Mouse (Mus musculus): ENCODE data around the gene Plpp1.

The Plpp1 gene

DNA sequence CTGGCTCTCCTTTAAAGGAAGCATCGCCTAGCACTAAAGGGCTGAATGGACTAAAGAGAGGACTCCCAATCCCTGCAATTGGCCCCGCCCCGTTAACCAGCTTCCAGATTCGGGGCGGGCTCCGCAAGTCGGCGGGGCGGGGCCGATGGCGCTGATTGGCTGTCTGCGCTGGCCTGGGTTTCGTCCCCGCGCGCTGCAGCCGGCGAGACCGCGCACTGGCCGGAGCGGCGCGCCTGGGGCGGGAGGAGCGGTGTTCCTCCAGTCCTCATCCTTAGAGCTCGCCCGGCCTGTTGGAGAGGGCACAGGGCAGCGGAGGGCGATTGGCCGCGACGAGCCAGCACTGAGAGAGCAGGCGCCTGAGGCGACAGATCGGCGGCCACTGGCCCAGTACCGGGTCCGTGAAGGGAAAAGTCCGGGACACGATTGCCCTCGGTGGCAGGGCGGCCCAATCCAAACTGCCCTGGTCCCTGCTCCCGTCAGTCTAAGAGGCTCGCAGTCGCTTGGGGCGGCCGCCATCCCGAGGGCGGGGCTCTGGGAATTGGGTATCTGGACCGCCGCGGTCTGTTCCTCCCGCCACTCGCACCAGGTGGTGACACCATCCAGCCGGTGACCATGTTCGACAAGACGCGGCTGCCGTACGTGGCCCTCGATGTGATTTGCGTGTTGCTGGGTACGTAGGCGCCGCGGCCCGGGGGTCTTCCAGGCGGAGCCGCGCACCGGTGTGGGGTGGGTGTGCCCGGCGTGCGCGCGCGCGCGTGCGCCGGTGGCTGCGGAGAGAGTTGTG, at the start of gene Plpp1:
Gene Plpp1 (plus strand): TSS at position 196 of the 784 bp plus-strand sequence.
- peak; percentile 98 for DNase-seq (ENCODE audit: low spot score)

DNA sequence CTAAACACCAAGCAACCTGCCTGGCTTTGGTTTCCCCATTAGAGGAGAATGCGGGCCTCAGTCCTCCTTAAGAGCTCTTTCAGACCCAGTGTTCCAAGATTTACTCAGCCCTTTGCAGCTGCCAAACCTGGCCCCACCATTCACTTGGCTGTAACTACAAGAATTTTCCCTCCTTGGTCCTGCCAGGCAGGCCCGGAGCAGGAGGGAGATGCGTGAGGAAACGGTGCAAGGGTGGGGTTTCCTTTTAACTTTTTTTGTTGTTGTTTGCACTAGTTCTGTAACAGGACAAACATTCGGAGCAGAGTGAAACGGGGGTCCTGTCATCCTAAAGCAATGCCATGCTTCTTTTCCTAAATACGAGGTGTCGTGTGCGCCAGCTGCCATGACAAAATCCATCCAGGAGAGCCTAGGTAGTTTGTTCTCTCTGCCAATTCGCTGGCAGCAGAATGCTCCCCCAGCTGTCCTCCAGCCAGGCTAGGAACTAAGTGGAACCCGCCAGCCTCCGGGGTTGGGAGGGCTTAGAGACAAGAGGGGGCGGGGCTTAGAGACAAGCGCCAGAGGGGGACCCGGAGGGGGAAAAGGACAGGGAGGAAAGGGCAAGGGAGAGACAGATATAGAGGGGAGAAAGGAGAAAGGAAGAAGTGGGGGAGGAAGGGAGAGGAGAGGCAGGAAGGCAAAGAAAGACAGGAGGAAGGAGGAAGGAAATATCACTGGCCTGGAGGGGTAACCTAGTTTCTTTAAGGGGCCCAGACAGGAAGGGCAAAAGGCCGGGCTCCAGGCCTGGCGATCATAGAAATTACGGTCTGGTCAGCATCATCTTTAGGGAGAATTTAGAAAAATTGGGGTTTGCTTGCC, 48.9 kb upstream of the Plpp1 start:
- peak; percentile 82 for DNase-seq (ENCODE audit: low spot score)

DNA sequence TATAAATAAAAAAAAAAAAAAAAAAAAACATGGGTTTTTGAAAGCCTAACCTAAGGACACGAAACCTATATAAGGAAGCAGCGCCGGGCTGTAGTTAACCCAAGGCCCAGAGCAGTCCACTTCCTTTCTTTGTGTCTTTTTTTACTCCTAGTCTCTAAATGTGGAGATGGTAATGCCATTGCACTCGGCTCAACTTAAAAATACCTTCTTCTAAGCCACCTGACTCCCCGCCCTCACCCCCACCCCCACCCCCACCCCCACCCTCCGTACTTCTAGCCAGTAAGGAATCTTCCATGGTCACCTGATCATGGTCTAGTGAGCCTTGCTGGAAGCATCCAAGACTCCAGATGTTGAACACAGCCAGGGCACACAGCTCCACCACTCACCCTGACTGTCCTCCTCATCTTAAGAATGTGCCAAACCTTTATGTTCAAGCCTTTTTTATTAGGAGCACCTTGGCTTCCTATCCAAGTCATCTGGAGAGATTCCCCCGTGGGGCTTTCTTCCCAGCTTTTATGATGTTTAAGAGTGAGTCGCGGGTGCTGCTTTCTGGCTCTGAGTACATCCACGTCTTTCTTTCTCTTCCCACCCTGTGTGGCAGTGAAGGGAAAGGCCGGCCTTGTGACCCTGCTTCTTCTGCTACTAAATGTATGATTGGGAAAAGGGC, 48.1 kb upstream of the Plpp1 start:
- DNase-seq (ENCODE audit: low spot score): no peak

DNA sequence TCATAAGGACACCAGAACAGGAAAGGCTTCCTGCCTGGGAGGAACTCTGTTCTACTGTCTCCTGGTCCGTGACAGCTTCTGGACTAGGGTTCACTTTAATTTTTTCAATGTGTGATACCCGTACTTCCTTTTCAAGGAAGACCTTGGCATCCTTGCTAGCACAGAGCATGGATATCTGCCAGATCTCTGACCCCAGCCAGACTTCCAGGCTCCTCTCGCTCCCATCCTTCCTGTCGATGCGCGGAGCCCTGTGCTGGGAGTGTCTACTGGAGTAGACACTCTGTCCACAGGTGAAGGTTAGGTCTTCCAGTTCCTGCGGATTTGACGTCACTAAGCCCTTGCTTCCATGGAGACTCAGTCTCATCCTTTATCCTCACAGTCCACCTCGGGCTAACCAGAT, 47.1 kb upstream of the Plpp1 start:
- DNase-seq (ENCODE audit: low spot score): no peak

DNA sequence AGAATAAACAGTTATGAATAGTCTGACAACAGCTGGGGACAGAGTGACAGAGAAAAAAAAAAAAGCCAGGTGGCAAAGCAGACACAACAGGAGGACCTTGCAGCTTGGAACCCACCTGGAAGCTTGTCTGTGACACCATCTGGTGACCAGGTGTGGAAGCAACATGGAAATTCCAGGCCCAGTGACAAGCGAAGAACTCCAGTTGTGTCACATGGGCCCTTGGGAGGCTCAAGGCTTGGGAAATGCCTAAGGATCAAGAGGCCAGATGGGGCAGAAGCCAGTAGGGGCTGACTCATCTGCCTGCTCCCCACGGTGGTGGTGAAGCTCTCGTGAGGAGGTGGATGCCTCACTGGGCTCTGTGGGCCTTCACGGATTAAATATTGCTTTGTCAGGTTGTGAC, 45.7 kb upstream of the Plpp1 start:
- peak; percentile 43 for DNase-seq (ENCODE audit: low spot score)

- DNase-seq (ENCODE audit: low spot score): peak; percentile 62
These were observed 45.0 kb upstream of the Plpp1 start for GRCm38 (mm10) chr13:112755507-112756010.

- DNase-seq (ENCODE audit: low spot score): no peak
These were observed 43.2 kb upstream of the Plpp1 start for GRCm38 (mm10) chr13:112757395-112757794.

GRCm38 (mm10) chr13:112758546-112759090, 42.0 kb upstream of the Plpp1 start:
- DNase-seq (ENCODE audit: low spot score): no peak

- no peak for DNase-seq (ENCODE audit: low spot score)
These were observed 41.2 kb upstream of the Plpp1 start for GRCm38 (mm10) chr13:112759364-112759763.

GRCm38 (mm10) chr13:112759777-112760537, 40.6 kb upstream of the Plpp1 start:
- DNase-seq (ENCODE audit: low spot score): no peak

DNA sequence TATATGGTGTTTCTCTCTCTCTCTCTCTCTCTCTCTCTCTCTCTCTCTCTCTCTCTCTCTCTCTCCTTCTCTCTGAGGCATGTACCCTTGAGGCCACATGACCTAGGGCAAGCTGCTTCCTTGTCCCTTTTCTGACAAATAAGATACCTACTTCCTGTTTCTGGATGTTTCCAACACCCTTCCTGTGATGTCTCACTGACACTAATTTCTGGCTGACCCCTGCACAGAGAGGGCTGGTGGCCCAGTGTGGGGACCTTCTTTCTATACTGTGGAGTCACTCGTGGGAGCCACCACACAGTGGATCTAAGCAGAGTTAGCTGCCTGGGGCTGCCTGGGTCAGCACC, 40.1 kb upstream of the Plpp1 start:
- DNase-seq (ENCODE audit: low spot score): no peak

GRCm38 (mm10) chr13:112761787-112762186, 38.8 kb upstream of the Plpp1 start:
- no peak for DNase-seq (ENCODE audit: low spot score)

- no peak for DNase-seq (ENCODE audit: low spot score)
These were observed 38.0 kb upstream of the Plpp1 start for GRCm38 (mm10) chr13:112762548-112762947.

DNA sequence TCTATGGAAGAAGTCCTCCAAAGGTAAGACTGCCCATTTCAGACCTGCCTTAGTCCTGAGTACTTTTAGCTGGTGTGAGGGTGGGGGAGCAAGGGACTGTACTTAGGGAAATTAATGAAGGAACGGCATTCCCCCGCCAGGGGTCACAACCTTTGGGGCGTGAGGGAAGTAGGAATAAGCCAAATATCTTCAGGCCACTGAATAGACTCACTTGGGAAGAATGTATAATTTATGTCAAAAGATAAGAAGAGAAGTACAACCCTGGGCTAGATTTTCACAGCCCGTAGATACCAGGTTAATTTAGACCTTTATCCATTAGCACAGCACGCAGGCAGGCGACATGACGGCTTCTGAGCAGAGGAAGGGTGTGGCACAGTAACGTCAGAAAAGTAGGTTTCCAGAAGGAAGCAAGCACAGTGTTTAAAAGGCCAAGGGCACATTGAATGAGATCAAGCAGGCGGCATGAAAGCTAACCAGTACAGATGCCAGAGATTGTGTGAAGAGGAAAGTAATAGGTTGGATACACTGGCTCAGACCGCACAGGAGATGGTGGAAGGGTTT, 37.0 kb upstream of the Plpp1 start:
- no peak for DNase-seq (ENCODE audit: low spot score)

DNA sequence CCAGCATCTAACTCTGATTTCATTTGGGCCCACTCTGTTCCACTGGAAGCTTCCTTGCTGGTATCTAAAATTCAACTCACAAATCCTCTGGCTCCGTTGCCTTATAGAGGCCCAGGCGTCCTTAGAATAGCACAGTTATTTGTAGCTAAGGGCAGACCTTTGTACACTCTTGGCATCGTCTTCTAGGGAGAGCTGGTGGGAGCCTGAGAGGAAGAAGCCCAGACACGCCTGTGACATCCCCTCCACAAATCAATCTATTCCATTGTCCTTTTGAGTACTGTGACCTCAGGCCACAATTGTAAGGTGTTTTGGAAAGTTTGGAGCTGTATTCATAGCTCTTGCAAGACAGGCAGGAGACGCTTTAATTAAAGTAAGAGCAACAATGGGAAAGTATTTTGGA, 36.0 kb upstream of the Plpp1 start:
- DNase-seq (ENCODE audit: low spot score): no peak

DNA sequence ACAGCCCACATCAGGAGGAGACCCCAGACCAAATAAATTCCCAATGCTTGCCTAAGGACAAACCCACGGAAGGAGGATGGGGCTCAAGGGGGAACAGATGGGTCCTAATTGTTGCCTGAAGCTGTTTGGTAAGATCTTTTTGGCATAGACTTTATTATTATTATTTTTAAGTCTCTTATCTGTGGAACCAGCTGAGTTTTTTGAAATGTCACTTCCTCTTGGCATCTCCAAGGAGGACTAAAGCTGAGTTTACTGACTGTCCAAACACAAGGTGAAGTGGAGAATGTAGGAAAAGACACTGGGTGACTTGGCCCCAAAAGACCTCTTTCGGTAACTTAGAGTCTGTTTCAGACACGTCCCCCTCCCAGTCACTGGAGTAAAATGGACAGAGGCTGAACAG, 34.9 kb upstream of the Plpp1 start:
- no peak for DNase-seq (ENCODE audit: low spot score)

DNA sequence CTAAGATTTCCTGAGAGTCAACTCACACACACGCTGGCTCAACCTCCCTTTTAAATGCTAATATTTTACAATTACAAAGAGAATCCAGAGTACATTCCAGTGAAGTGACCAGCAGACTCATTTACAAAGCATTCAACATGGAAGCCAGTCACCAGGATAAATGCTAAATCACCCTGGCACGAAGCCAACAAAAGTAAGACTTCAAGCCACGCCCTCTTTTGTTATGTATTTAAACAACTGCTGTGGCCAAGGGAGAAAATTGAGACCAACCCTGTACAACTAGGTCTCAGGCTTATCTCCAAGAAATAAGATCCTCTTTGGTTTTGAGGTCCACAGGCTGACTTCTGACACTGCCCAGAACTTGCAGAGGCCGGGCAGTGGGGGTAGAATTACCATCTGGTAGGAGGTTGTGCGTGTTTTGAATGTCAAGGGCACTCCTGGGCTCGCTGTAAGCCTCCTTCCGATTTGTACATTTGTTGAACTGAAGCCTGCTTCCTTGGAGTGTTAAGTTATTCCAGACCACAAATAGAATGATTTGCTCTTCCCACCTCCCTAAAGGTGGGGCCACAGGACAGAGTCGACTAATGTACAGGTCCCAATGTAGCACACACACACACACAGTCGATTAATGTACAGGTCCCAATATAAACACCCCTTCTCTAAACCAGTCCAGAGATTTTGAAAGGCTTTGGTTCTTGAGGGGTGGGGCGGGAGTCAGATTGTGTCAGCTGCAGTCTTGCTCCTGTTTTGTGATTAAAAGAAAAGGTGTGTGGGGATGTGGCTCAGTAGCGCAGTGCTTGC, 29.9 kb upstream of the Plpp1 start:
- no peak for DNase-seq (ENCODE audit: low spot score)

- DNase-seq (ENCODE audit: low spot score): no peak
These were observed 29.0 kb upstream of the Plpp1 start for GRCm38 (mm10) chr13:112771447-112772208.

- no peak for DNase-seq (ENCODE audit: low spot score)
These were observed 28.3 kb upstream of the Plpp1 start for GRCm38 (mm10) chr13:112772252-112772651.

DNA sequence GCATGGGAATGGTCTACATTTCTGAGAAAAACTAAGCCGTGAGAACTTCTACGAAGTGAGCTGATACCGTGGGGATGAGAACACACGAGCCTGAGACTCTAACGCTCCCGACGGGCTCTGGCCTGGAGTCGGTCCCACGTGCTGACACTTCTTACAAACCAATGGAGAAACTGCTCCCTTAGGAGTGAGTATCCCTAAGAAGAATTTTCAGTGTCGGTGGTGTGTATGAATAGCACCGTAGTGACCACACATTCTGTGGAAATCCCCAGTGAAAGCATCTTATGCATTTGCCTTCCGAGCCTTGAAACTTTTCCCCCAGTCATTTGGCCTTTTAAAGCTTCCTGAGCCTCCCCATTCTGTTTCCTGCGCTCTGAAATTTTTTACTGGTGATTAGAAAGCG, 27.7 kb upstream of the Plpp1 start:
- no peak for DNase-seq (ENCODE audit: low spot score)
